Mouse (Mus musculus) hindbrain, embryonic 16.5 days (tissue): ENCODE data around the gene Tbc1d1. TPM values are rescaled to one million over a fixed set of nuclear protein-coding genes. Genes with fewer than 3 reads are reported as not detected.

Source experiments
- ATAC-seq: fragments of 200-750 bp; cut with Nextera tagmentation; 2 replicates; pipeline ENCODE4 v1.8.0; 2017; ENCODE audit warnings: moderate TSS enrichment, moderate library complexity
- H3K27ac ChIP-seq: fragments of 300-500 bp; sonication (generic); 2 replicates; pipeline ENCODE4 v1.5.1; 2014; ENCODE audit warnings: low read depth, mild to moderate bottlenecking, control low read depth, low read length, moderate library complexity
- H3K27me3 ChIP-seq: fragments of 300-500 bp; sonication (generic); replicated peaks from 2 replicates; pipeline ENCODE4 v1.6.1; 2014; ENCODE audit warnings: low read length; ENCODE audit not compliant: control insufficient read depth, insufficient read depth
- H3K36me3 ChIP-seq: fragments of 300-500 bp; sonication (generic); 2 replicates; pipeline ENCODE4 v1.6.1; 2014; ENCODE audit warnings: mild to moderate bottlenecking, low read length, moderate library complexity, mixed read lengths; ENCODE audit not compliant: control insufficient read depth, insufficient read depth
- H3K4me1 ChIP-seq: fragments of 300-500 bp; sonication (generic); 2 replicates; pipeline ENCODE4 v1.6.1; 2014; ENCODE audit warnings: low read depth, low read length; ENCODE audit not compliant: control insufficient read depth, insufficient read depth
- H3K4me2 ChIP-seq: fragments of 300-500 bp; sonication (generic); 2 replicates; pipeline ENCODE4 v1.6.1; 2014; ENCODE audit warnings: mild to moderate bottlenecking, low read length, control low read depth, moderate library complexity
- H3K4me3 ChIP-seq: fragments of 300-500 bp; sonication (generic); 2 replicates; pipeline ENCODE4 v1.5.1; 2014; ENCODE audit warnings: mild to moderate bottlenecking, low read length, control low read depth, moderate library complexity
- H3K9ac ChIP-seq: fragments of 300-500 bp; sonication (generic); 2 replicates; pipeline ENCODE4 v1.6.1; 2014; ENCODE audit warnings: low read depth, mild to moderate bottlenecking, control low read depth, low read length, moderate library complexity
- H3K9me3 ChIP-seq: fragments of 300-500 bp; sonication (generic); 2 replicates; pipeline ENCODE4 v1.6.1; 2014; ENCODE audit warnings: mild to moderate bottlenecking, low read length, moderate library complexity; ENCODE audit not compliant: control insufficient read depth
- WGBS: fragments of 180-500 bp; shearing (Covaris S2); extraction: QIAGEN DNeasy Blood & Tissue Kit; methylation state at CpG from one replicate; pipeline ENCODE4 v1.1.7; 2014; 5-methylcytosine and 5-hydroxymethylcytosine counted together
- polyA plus RNA-seq: library from polyadenylated mRNA; unstranded; fragments of >200 nt; fragmentation: Nextera tagmentation; extraction: Ambion mirVana; gene quantifications from 2 replicates; pipeline ENCODE4 v1.2.1, GENCODE M21; 2015

Gene Tbc1d1
- polyA plus RNA-seq: 10.9 and 12.3 TPM in 2 replicates

DNA sequence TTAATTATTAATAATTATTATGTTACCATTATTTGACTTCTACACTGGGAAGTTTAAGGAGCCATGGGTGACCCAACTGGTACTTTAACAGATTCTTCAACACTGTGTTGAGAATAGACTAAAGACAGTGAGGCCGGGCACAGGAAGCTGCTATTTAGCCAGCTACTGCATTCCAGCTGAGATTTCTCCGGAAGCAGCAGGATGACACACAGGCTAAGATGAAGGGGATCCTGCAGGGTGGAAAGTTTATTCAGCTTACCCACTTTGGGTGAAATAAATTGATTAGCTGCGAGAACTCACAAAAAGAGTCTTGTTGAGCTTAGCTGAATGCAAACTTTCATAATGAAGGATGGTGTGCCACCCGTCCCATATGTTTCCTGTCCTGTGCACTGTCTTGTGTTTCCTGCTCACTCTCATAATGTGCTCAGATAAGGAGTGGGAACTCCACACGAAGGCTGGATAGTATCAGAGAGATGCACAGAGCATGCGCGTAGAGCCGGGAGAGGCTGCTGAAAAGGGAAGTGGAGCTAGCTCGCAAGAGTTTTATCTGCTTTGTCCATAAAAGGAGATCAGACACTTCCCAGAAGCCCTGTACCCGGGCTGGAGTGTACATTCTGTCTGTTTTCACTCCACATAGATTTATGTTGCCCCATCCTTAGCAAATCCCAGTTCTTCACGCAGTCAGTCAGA lies at the start of gene Tbc1d1:
Gene Tbc1d1, plus strand, starts transcription at position 445 of the 690 bp plus-strand sequence.
- Histone ChIP-seq H3K4me3 (no peak within 1 kb of the TSS), H3K36me3 (no peaks in the 10 kb centered on the region), H3K27me3 (peaks cover 6% of the 10 kb centered on the region), H3K4me1 (peaks cover 11% of the 10 kb centered on the region), H3K4me2 (0 out of 2 replicates have a peak within 1 kb of the TSS, but pooled peaks have one; percentile 21), H3K9ac (no peak within 1 kb of the TSS), H3K27ac (0 out of 2 replicates have a peak within 1 kb of the TSS, but pooled peaks have one; percentile 44), H3K9me3 (no peaks in the 10 kb centered on the region)
- 50% methylated on average over 11 of the region's 11 CpGs for WGBS
- ATAC-seq: no peak

DNA sequence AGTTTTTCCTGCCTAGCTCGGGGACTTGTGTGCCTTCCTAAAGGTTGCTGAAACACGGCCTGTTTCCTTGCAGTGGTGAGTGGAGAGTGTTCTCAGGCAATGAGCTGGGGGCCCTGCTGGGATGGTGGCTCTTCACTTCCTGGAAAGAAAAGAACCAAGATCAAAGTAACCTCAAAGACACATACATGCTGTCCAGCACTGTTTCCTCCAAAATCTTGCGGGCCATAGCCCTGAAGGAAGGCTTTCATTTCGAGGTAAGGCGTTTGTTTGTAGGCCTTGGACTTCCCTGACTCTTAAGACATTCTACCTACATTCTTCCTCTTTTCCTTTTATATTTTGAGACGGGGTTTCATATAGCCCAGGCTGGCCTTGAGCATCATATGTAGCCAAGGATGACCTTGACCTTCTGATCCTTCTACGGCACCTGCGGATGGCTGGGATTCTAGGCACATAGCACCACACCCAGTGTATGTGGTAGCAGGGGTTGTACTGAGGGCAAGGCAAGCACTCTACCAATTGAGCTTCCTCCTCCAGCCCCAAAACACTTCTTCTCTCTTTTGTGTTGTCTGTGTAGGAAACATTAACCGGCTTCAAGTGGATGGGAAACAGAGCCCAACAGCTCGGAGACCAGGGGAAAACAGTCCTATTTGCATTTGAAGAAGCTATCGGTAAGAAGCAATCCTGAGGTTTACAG lies 48.4 kb upstream of the Tbc1d1 start:
- H3K27ac ChIP-seq: no peak overlapping the region
- H3K36me3 ChIP-seq: peaks cover 17% of the 10 kb centered on the region
- no peak overlapping the region for H3K9ac ChIP-seq
- H3K4me1 ChIP-seq: no peaks in the 10 kb centered on the region
- no peak for ATAC-seq
- H3K4me2 ChIP-seq: no peak overlapping the region
- H3K27me3 ChIP-seq: no peaks in the 10 kb centered on the region
- H3K9me3 ChIP-seq: no peaks in the 10 kb centered on the region
- WGBS: 88% methylated on average over 11 of the region's 11 CpGs
- H3K4me3 ChIP-seq: no peak overlapping the region

DNA sequence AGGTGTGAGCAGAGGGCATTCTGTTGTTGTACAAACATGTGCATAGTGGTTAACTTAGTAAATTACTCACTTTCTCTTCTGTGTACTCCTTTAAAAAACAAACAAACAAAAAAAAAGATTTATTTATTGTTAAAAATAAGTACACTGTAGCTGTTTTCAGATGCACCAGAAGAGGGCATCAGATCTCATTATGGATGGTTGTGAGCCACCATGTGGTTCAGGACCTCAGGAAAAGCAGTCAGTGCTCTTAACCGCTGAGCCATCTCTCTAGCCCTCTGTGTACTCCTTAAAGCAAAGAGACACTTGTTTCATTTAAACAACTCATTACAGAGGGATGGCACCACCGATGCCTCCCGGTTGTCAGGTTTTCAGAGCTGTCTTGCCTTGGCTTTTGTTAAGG lies 46.9 kb upstream of the Tbc1d1 start:
- H3K9ac ChIP-seq: no peak overlapping the region
- H3K4me2 ChIP-seq: no peak overlapping the region
- H3K27me3 ChIP-seq: no peaks in the 10 kb centered on the region
- H3K9me3 ChIP-seq: no peaks in the 10 kb centered on the region
- no peak overlapping the region for H3K4me3 ChIP-seq
- H3K36me3 ChIP-seq: peaks cover 29% of the 10 kb centered on the region
- no peak for ATAC-seq
- H3K4me1 ChIP-seq: no peaks in the 10 kb centered on the region
- WGBS: 65% methylated on average over 3 of the region's 3 CpGs
- H3K27ac ChIP-seq: no peak overlapping the region

DNA sequence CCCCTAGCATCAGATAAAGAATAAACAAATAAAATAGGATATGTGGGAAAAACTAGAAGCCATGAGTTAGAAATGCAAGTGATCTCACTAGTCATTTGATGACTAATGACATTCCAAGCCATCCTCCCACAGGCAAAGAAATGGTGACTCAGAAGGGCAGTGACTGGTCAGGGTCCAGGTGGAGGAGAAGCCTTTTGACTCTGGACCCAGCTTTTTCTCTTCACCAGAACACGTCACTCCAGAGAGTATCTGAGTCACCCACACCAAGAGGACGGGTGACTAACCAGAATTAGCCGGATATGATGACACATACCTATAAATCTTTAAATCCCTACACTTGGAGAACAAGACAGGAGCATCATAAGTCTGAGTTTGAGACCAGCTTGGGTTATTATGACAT lies 43.7 kb upstream of the Tbc1d1 start:
- Histone ChIP-seq H3K4me3 (no peak overlapping the region), H3K9ac (no peak overlapping the region), H3K4me2 (no peak overlapping the region), H3K27ac (no peak overlapping the region), H3K36me3 (peaks cover 44% of the 10 kb centered on the region), H3K27me3 (no peaks in the 10 kb centered on the region), H3K4me1 (no peaks in the 10 kb centered on the region), H3K9me3 (peaks cover 4% of the 10 kb centered on the region; the same call in 1 of the 2 replicates)
- WGBS: 89% methylated on average over 3 of the region's 3 CpGs
- no peak for ATAC-seq

DNA sequence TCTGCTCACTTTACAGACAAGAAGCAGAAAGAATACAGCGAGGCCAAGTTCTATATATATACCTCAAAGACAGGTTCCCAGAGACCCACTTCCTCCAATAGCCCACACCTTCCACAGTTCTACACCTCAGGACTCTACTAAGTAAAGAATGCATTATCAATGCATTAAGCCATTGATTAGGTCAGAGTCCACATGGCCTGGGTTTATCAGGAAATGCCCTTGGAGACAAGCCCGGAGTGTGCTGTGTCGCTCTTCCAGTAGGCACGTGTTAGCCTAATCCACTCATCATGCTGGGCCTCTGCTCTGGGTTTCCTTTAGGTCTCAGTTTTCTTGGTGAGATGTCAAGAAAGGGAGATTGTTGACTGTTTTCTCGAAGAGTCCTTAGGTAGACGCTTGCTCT lies 41.9 kb upstream of the Tbc1d1 start:
- Histone ChIP-seq H3K36me3 (peaks cover 42% of the 10 kb centered on the region), H3K4me2 (no peak overlapping the region)
- 98% methylated on average over 6 of the region's 6 CpGs for WGBS

DNA sequence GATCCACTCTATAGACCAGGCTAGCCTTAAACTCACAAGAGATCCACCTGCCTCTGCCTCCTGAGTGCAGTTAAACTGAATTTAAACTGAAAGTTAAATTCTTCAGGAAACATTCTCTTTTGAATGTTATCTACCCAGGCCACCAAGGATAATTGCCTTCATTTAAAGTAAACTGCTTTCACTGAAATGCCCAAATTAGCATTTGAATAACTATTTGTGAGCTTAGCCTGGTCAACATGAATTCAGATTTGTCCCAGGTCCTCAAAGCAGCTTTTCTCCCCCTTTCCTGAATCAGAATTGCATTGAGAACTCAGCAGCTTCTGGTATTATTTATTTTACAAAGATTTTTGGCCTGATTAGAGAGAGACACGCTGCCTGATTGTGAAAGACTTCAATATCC lies 38.9 kb upstream of the Tbc1d1 start:
- Histone ChIP-seq H3K36me3 (peaks cover 36% of the 10 kb centered on the region), H3K27ac (no peak overlapping the region), H3K9ac (no peak overlapping the region), H3K27me3 (no peaks in the 10 kb centered on the region), H3K4me3 (no peak overlapping the region), H3K4me2 (no peak overlapping the region), H3K9me3 (peaks cover 6% of the 10 kb centered on the region; the same call in 1 of the 2 replicates), H3K4me1 (no peaks in the 10 kb centered on the region)
- 49% methylated on average over 1 of the region's 1 CpGs for WGBS
- ATAC-seq: no peak

More for the DNA sequence above, 41.9 kb upstream of the Tbc1d1 start:
- Histone ChIP-seq H3K4me3 (no peak overlapping the region), H3K9ac (no peak overlapping the region), H3K27me3 (no peaks in the 10 kb centered on the region), H3K4me1 (no peaks in the 10 kb centered on the region), H3K27ac (no peak overlapping the region), H3K9me3 (peaks cover 6% of the 10 kb centered on the region; the same call in 1 of the 2 replicates)
- ATAC-seq: no peak

DNA sequence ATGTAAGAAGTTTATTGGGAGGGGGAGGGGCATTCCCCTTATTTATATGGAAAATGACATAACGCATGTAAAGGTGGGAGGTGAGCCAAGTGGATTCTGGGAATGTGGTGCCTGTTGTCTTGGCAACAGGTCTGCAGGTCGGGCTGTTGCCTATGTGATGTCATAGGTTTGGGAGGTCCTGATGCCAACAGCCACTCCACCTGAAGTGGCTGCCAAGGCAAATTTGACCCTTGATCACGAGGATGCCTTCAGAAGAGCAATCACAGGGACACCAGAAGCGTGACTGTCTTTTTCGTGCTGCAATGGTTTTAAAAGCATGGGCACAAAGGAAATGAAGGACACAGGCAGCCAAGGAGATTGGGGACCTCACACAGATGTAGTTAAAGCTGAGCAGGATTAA lies 30.3 kb upstream of the Tbc1d1 start:
- H3K4me2 ChIP-seq: no peak overlapping the region
- H3K9ac ChIP-seq: no peak overlapping the region
- H3K36me3 ChIP-seq: 0 out of 2 replicates have a peak, but pooled peaks cover 5% of the 10 kb centered on the region
- H3K27me3 ChIP-seq: no peaks in the 10 kb centered on the region
- 62% methylated on average over 5 of the region's 5 CpGs for WGBS
- H3K4me1 ChIP-seq: no peaks in the 10 kb centered on the region
- no peak for ATAC-seq
- H3K27ac ChIP-seq: no peak overlapping the region
- no peaks in the 10 kb centered on the region; the same call in 1 of the 2 replicates for H3K9me3 ChIP-seq
- H3K4me3 ChIP-seq: no peak overlapping the region

DNA sequence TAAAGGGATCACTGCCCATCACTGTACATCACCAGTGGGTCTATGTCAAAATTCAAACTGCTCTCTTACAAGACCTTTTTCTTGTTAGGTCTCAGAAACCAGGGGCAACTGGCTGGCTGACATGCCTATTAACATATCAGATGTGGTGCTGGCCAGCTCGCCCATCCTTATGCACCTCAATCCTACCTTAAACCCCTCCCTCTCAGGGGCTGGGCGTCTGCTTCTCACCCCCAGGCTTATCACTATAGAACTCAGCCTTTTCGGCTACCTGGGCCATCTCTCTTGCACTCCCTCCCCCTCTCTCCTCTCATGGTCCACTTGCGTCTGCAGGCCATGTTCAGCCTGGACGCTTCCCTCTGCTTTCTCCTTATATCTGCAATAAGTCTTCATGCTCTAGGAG lies 24.6 kb upstream of the Tbc1d1 start:
- WGBS: 72% methylated on average over 5 of the region's 5 CpGs

DNA sequence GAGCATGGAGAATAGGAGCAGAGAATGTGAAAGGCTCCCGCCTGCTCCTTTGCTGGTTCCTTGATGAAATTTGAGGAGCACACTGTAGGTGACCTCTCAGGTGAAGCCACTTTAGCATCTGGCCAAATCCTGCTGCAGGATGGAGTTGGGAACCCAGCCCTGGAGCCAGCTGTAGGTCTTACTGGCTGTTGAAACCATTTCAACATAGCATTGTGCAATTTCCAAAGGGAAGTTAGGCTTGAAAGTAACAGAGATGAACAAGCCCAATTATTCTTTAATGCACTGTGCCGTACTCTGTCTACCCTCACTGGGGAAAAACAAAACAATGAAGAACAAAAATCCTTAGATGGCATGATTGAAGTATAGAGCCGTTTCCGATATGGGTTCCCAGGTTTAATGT lies 22.2 kb upstream of the Tbc1d1 start:
- Histone ChIP-seq H3K4me2 (no peak overlapping the region), H3K36me3 (0 out of 2 replicates have a peak, but pooled peaks cover 2% of the 10 kb centered on the region), H3K27ac (no peak overlapping the region), H3K4me1 (no peaks in the 10 kb centered on the region), H3K9me3 (no peaks in the 10 kb centered on the region), H3K4me3 (no peak overlapping the region), H3K9ac (no peak overlapping the region), H3K27me3 (no peaks in the 10 kb centered on the region)
- no peak for ATAC-seq
- WGBS: 94% methylated on average over 4 of the region's 4 CpGs

More for the DNA sequence above, 24.6 kb upstream of the Tbc1d1 start:
- H3K4me2 ChIP-seq: no peak overlapping the region
- 0 out of 2 replicates have a peak, but pooled peaks cover 5% of the 10 kb centered on the region for H3K36me3 ChIP-seq
- no peak for ATAC-seq
- H3K9ac ChIP-seq: no peak overlapping the region
- H3K9me3 ChIP-seq: no peaks in the 10 kb centered on the region; the same call in 1 of the 2 replicates
- H3K27ac ChIP-seq: no peak overlapping the region
- no peaks in the 10 kb centered on the region for H3K4me1 ChIP-seq
- H3K4me3 ChIP-seq: no peak overlapping the region
- H3K27me3 ChIP-seq: no peaks in the 10 kb centered on the region
